Mouse (Mus musculus) bone marrow macrophage, adult 2 months (primary cell): ENCODE results near the gene A430033K04Rik.

Experiments used
- CTCF ChIP-seq: IDR thresholded peaks from 2 replicates; pipeline ENCODE4 v1.5.1; 2012; ENCODE audit warnings: low read depth, mild to moderate bottlenecking, low read length, moderate library complexity
- POLR2A ChIP-seq: IDR thresholded peaks from 2 replicates; pipeline ENCODE4 v1.6.1; 2012; ENCODE audit warnings: mild to moderate bottlenecking, low read depth, low read length, borderline replicate concordance

GRCm38 (mm10) chr5:138657854-138658253, 35.2 kb downstream of the A430033K04Rik start:
- TF ChIP-seq POLR2A (no peak), CTCF (peak; percentile 68; the same call in 1 of the 2 replicates)
